Mouse (Mus musculus) cortical plate, adult 2 months (tissue): Measurements from ENCODE around the gene Mff.

Experiments
- CTCF ChIP-seq: fragments of 200-500 bp; IDR thresholded peaks from 2 replicates; pipeline ENCODE4 v1.5.1; 2011; ENCODE audit warnings: mild to moderate bottlenecking, control low read depth, low read length; ENCODE audit not compliant: insufficient read depth; ENCODE audit errors: extremely low read depth
- POLR2A ChIP-seq: fragments of 200-500 bp; IDR thresholded peaks from 2 replicates; pipeline ENCODE4 v1.6.1; 2011; ENCODE audit warnings: mild to moderate bottlenecking, low read length, control low read depth; ENCODE audit not compliant: insufficient read depth; ENCODE audit errors: extremely low read depth

GRCm38 (mm10) chr1:82773208-82773607, 48.5 kb downstream of the Mff start:
- TF ChIP-seq POLR2A (no peak), CTCF (no peak)
